Mouse (Mus musculus) heart, postnatal 0 days (tissue): ENCODE data around the gene Ptprh. TPM values are rescaled to one million over a fixed set of nuclear protein-coding genes. Genes with fewer than 3 reads are reported as not detected.

ENCODE experiments used
- ATAC-seq: fragments of 200-750 bp; cut with Nextera tagmentation; 2 replicates; pipeline ENCODE4 v1.8.0; 2017; ENCODE audit warnings: low read depth, moderate number of reproducible peaks, moderate library complexity; ENCODE audit not compliant: insufficient read depth
- DNase-seq: peaks from one replicate; pipeline ENCODE4 v3.0.0-alpha.2; 2016; ENCODE audit warnings: low spot score
- H3K27ac ChIP-seq: fragments of 300-500 bp; sonication (generic); 2 replicates; pipeline ENCODE4 v1.5.1; 2014; ENCODE audit warnings: low read depth, mild to moderate bottlenecking
- H3K27me3 ChIP-seq: fragments of 300-500 bp; sonication (generic); 2 replicates; pipeline ENCODE4 v1.6.1; 2014; ENCODE audit warnings: low read length, mixed read lengths; ENCODE audit not compliant: control insufficient read depth, insufficient read depth
- H3K36me3 ChIP-seq: fragments of 300-500 bp; sonication (generic); replicated peaks from 2 replicates; pipeline ENCODE4 v1.6.1; 2014; ENCODE audit warnings: low read length, mixed read lengths; ENCODE audit not compliant: control insufficient read depth, insufficient read depth
- H3K4me1 ChIP-seq: fragments of 300-500 bp; sonication (generic); 2 replicates; pipeline ENCODE4 v1.6.1; 2014; ENCODE audit warnings: antibody characterized with exemption; ENCODE audit not compliant: control insufficient read depth, insufficient read depth
- H3K4me2 ChIP-seq: fragments of 300-500 bp; sonication (generic); 2 replicates; pipeline ENCODE4 v1.6.1; 2014; ENCODE audit warnings: low read depth, mild to moderate bottlenecking, low read length, moderate library complexity
- H3K4me3 ChIP-seq: fragments of 300-500 bp; sonication (generic); 2 replicates; pipeline ENCODE4 v1.5.1; 2014; ENCODE audit warnings: low read depth, low read length
- H3K9ac ChIP-seq: fragments of 300-500 bp; sonication (generic); replicated peaks from 2 replicates; pipeline ENCODE4 v1.6.1; 2014; ENCODE audit warnings: low read depth, low read length, mixed read lengths
- H3K9me3 ChIP-seq: fragments of 300-500 bp; sonication (generic); replicated peaks from 2 replicates; pipeline ENCODE4 v1.6.1; 2016; ENCODE audit warnings: low read length; ENCODE audit not compliant: control insufficient read depth
- CTCF ChIP-seq: IDR thresholded peaks from 2 replicates; pipeline ENCODE4 v1.5.1; 2016; ENCODE audit warnings: antibody characterized with exemption, control low read depth, low read depth
- EP300 ChIP-seq: IDR thresholded peaks from 2 replicates; pipeline ENCODE4 v1.6.1; 2016; ENCODE audit warnings: antibody characterized with exemption, low read depth
- WGBS: fragments of 180-500 bp; shearing (Covaris S2); extraction: QIAGEN DNeasy Blood & Tissue Kit; methylation state at CpG from one replicate; pipeline ENCODE4 v1.1.7; 2014; 5-methylcytosine and 5-hydroxymethylcytosine counted together
- polyA plus RNA-seq: library from polyadenylated mRNA; unstranded; fragments of >200 nt; fragmentation: Nextera tagmentation; extraction: Ambion mirVana; gene quantifications from 2 replicates; pipeline ENCODE4 v1.2.1, GENCODE M21; 2015
- total RNA-seq: library from RNA; depleted of rRNA; stranded (reverse); fragments of >200 nt; gene quantifications from 2 replicates; pipeline ENCODE4 v1.2.3, GENCODE M21; 2014; ENCODE audit warnings: low replicate concordance; rRNA removed

The Ptprh gene
- total RNA-seq (not detected in 2 replicates), polyA plus RNA-seq (not detected in 2 replicates)

GRCm38 (mm10) chr7:4603873-4604272, at the start of gene Ptprh:
Ptprh (minus strand) TSS chr7:4604041.
- Histone ChIP-seq H3K4me2 (no peak within 1 kb of the TSS), H3K36me3 (no peaks in the 10 kb centered on the region), H3K27me3 (no peaks in the 10 kb centered on the region), H3K4me3 (no peak within 1 kb of the TSS), H3K9ac (no peak within 1 kb of the TSS), H3K9me3 (no peaks in the 10 kb centered on the region), H3K4me1 (no peaks in the 10 kb centered on the region), H3K27ac (no peak within 1 kb of the TSS)
- ATAC-seq (no peak), DNase-seq (no peak)
- 60% methylated on average over 6 of the region's 6 CpGs for WGBS
- TF ChIP-seq CTCF (no peak), EP300 (no peak)

DNA sequence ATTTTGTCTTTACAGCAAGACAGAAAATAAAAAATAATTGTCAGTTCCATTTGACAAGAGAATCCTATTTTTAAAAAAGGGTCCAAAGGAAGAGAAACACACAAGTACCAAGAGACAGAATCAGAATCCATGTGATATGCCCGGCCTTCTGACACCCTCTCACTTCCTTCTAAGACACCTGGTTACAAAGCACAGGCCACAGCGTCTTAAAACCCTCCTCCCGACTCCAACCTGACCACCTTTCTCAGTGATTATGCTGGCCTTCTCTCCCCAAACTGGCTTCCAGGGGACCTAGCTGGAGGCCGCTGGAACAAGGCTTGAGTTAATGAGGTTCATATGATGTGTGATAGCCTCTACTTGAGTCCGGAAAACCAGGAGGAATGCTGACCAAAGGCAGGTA, 49.5 kb upstream of the Ptprh start:
- ATAC-seq, result no peak
- Histone ChIP-seq H3K27ac (peak overlapping the region; percentile 44; the same call in 1 of the 2 replicates), H3K9ac (no peak overlapping the region), H3K4me3 (no peak overlapping the region), H3K36me3 (0 out of 2 replicates have a peak, but pooled peaks cover 11% of the 10 kb centered on the region), H3K4me2 (no peak overlapping the region; the same call in 1 of the 2 replicates), H3K4me1 (peaks cover 37% of the 10 kb centered on the region), H3K27me3 (no peaks in the 10 kb centered on the region), H3K9me3 (no peaks in the 10 kb centered on the region)
- WGBS, result 78% methylated on average over 5 of the region's 5 CpGs
- DNase-seq, result no peak
- TF ChIP-seq EP300 (no peak), CTCF (no peak)

DNA sequence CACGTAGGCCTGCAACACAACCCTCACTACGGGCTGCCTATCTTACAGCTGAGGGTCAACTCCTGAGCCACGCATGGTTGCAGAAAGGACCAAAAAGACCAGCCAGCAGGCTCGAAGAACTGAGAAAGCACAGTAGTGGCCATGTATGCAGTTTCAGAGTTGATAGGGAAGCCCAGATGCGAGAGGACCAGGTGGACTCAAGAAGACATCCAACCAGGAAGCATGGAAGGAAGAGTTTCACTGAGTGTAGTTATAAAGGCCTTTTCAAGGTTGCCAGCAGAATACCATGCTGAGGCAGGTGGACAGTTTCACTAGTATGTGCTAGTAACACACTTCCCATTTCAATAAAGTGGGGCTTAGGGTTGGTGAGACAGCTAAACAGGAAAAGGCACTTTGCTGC, 48.9 kb upstream of the Ptprh start:
- TF ChIP-seq CTCF (no peak), EP300 (no peak)
- H3K4me3 ChIP-seq, result no peak overlapping the region
- no peak overlapping the region for H3K9ac ChIP-seq
- 48% methylated on average over 5 of the region's 5 CpGs for WGBS
- no peak overlapping the region for H3K4me2 ChIP-seq
- no peaks in the 10 kb centered on the region for H3K27me3 ChIP-seq
- peak overlapping the region; percentile 44; the same call in 1 of the 2 replicates for H3K27ac ChIP-seq
- peaks cover 34% of the 10 kb centered on the region for H3K4me1 ChIP-seq
- ATAC-seq (no peak), DNase-seq (no peak)
- H3K36me3 ChIP-seq, result 0 out of 2 replicates have a peak, but pooled peaks cover 11% of the 10 kb centered on the region
- no peaks in the 10 kb centered on the region for H3K9me3 ChIP-seq

DNA sequence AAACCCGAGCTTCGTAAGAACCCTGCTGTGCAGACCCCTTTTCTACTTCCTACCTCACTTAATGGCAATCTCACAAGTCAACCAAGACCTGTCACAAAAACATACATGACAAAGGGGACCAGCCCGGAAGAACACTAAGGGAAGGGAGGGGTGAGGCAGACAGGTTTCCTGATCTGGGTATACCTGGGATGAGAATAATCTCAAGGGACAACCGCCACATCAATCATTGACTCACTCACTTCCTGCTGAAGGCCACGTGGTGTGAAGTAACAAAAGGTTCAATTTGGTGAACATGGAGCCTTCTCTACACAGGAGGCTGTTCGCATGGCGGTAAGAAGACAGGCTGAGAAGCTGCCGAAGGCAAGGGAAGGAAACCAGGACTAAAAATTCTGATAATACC, 47.7 kb upstream of the Ptprh start:
- WGBS, result 69% methylated on average over 8 of the region's 8 CpGs
- peaks cover 31% of the 10 kb centered on the region for H3K4me1 ChIP-seq

DNA sequence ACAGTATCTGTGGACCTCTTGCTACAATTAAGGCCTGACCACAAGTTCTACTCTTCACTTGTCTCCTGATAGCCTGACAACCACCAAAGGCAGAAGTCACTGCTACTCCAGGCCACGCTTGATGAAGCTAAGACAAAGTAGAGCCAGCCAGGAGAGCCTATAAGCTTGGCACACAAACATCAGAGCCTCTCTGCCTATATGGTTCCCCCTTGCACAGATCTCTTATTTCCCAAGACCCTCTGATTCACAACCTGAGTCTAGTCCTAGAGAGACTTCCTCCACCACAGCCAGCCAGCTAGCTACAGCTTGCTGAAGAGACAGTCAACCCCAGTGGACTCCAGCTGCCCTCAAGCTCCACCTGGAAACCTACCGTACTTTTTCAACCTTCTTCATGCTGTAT, 44.2 kb upstream of the Ptprh start:
- 78% methylated on average over 2 of the region's 2 CpGs for WGBS
- H3K27ac ChIP-seq, result no peak overlapping the region

More for the DNA sequence above, 47.7 kb upstream of the Ptprh start:
- H3K27ac ChIP-seq, result no peak overlapping the region
- no peaks in the 10 kb centered on the region for H3K9me3 ChIP-seq
- no peak overlapping the region for H3K4me2 ChIP-seq
- no peak for ATAC-seq
- no peaks in the 10 kb centered on the region for H3K27me3 ChIP-seq
- DNase-seq, result no peak
- no peak for TF ChIP-seq CTCF
- TF ChIP-seq EP300, result no peak
- no peak overlapping the region for H3K9ac ChIP-seq
- peaks cover 16% of the 10 kb centered on the region for H3K36me3 ChIP-seq
- H3K4me3 ChIP-seq, result no peak overlapping the region

DNA sequence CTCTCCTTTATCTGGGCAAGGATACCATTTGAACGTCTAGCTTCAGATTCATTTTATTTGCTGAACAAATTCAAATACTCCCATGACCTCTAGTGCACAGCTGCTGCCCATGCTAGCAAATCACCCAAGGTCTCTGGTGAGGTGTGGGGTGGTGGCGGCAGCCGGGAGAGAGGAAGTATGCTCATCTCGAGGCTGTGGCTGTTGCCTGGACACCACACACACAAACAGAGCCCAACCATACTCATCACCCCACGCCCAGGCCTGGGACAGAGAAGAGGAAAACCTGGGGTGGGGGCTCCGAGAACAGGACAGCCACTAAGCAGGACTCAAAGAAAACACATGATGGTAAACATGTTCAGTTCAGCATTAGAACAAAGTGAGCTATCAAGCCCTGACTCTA, 43.5 kb upstream of the Ptprh start:
- Histone ChIP-seq H3K36me3 (peaks cover 48% of the 10 kb centered on the region), H3K27ac (peak overlapping the region; percentile 51), H3K9me3 (no peaks in the 10 kb centered on the region), H3K27me3 (no peaks in the 10 kb centered on the region), H3K4me1 (peaks cover 9% of the 10 kb centered on the region; the same call in 1 of the 2 replicates), H3K4me2 (no peak overlapping the region), H3K9ac (no peak overlapping the region), H3K4me3 (no peak overlapping the region)
- ATAC-seq (peak; percentile 87), DNase-seq (peak; percentile 44)
- WGBS, result 17% methylated on average over 6 of the region's 6 CpGs
- TF ChIP-seq CTCF, result no peak
- no peak for TF ChIP-seq EP300

More for the DNA sequence above, 44.2 kb upstream of the Ptprh start:
- Histone ChIP-seq H3K4me2 (no peak overlapping the region), H3K4me1 (peaks cover 9% of the 10 kb centered on the region; the same call in 1 of the 2 replicates), H3K9ac (no peak overlapping the region), H3K4me3 (no peak overlapping the region), H3K36me3 (peaks cover 45% of the 10 kb centered on the region), H3K9me3 (no peaks in the 10 kb centered on the region), H3K27me3 (no peaks in the 10 kb centered on the region)
- TF ChIP-seq CTCF (no peak), EP300 (no peak)
- no peak for ATAC-seq
- DNase-seq, result no peak
